Mouse (Mus musculus) midbrain, embryonic 10.5 days (tissue): ENCODE results near the gene Cdh9. TPM values are rescaled to one million over a fixed set of nuclear protein-coding genes. Genes with fewer than 3 reads are reported as not detected.

Experiments used
- DNase-seq: peaks from one replicate; pipeline ENCODE4 v3.0.0-alpha.2; 2017; ENCODE audit warnings: low spot score
- H3K27ac ChIP-seq: fragments of 300-500 bp; sonication (generic); replicated peaks from 2 replicates; pipeline ENCODE4 v1.5.1; 2016; ENCODE audit warnings: mild to moderate bottlenecking
- H3K27me3 ChIP-seq: fragments of 300-500 bp; sonication (generic); 2 replicates; pipeline ENCODE4 v1.6.1; 2016; ENCODE audit warnings: low read depth, mild to moderate bottlenecking; ENCODE audit not compliant: poor library complexity, severe bottlenecking
- H3K36me3 ChIP-seq: fragments of 300-500 bp; sonication (generic); 2 replicates; pipeline ENCODE4 v1.6.1; 2016; ENCODE audit warnings: mild to moderate bottlenecking, moderate library complexity
- H3K4me1 ChIP-seq: fragments of 300-500 bp; sonication (generic); 2 replicates; pipeline ENCODE4 v1.6.1; 2016
- H3K4me3 ChIP-seq: fragments of 300-500 bp; sonication (generic); 2 replicates; pipeline ENCODE4 v1.5.1; 2016; ENCODE audit warnings: mild to moderate bottlenecking, moderate library complexity
- H3K9me3 ChIP-seq: fragments of 300-500 bp; sonication (generic); replicated peaks from 2 replicates; pipeline ENCODE4 v1.6.1; 2016; ENCODE audit warnings: mild to moderate bottlenecking
- WGBS: fragments of 180-500 bp; shearing (Covaris S2); methylation state at CpG from one replicate; pipeline ENCODE4 v1.1.7; 2016; 5-methylcytosine and 5-hydroxymethylcytosine counted together
- polyA plus RNA-seq: library from polyadenylated mRNA; unstranded; fragments of >200 nt; fragmentation: Nextera tagmentation; extraction: Ambion mirVana; gene quantifications from 2 replicates; pipeline ENCODE4 v1.2.1, GENCODE M21; 2016

Gene Cdh9
- polyA plus RNA-seq, 1 experiment from 2014 or later, result 0.11 TPM

GRCm38 (mm10) chr15:16896674-16897073 lies 168.1 kb downstream of the Cdh9 start:
- Histone ChIP-seq H3K9me3 (no peaks in the 10 kb centered on the region), H3K4me1 (no peaks in the 10 kb centered on the region), H3K36me3 (no peaks in the 10 kb centered on the region), H3K27me3 (no peaks in the 10 kb centered on the region), H3K4me3 (no peak overlapping the region), H3K27ac (no peak overlapping the region)
- WGBS, result 96% methylated on average over 1 of the region's 1 CpGs
- DNase-seq, result no peak
